Mouse (Mus musculus): ENCODE results near the gene Col23a1.
"Not testable (repeated sequence)": the region's sequence is repeated elsewhere in the genome, so short reads cannot be mapped to it uniquely, and the experiment has no call there.

DNA sequence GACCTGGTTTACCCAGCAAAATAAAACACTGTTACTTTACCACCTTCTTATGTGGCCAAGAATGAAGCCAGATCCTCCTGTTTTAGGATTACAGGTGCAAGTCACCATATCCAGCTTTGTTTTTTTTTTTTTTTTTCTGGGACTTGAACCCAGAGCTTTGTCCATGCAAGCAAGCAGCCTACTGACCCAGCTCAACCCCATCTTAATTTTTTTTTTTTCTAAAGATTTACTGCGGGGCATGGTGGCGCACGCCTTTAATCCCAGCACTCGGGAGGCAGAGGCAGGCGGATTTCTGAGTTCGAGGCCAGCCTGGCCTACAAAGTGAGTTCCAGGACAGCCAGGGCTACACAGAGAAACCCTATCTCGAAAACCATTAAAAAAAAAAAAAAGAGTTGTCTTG, 326.4 kb downstream of the Col23a1 start:
- TF ChIP-seq CTCF, EP300 (IDR thresholded peaks at IDR 0.05; ENCODE audit: low read depth): not testable (repeated sequence)

Measured in heart, postnatal 0 days (tissue).